ENCODE assay signal across 8 mouse cellular contexts in the genomic region with DNA sequence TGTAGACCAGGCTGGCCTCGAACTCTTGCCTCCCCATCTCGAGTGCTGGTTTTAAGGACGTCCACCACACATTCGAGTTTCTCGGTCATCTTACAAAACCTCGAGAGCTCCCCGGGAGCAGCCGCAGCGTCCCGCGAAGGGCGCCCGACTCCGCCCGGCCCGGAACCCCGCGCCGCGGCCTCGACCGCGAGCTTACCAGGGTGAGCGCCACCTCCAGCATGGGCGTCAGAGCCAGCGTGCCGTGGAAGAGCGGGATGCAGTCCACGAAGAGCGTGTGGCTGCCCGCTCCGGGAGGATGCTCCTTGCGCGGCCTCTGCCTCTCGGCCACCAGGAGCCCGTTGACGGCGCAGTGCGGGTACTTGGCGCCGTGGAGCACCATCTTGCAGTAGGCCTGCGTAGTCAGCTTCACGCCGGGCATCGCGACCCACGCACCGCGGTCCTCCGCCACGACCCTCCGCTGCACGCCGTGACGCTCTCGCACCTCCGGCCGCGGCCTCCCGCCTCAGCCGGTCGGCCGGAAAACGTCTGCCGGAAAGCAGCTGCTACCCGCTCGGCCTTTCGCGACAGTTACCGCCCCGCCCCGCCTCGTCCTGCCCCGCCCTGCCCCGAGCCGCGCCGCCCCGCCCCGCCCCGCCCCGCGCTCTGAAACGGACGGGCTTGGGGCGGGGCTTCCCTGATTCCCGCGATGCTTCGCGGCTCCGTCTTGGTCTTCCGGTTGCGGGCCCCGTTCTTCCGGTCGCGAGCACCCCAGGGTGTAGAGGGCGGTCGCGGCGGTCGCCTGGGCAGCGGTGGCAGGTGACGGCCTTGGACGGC. TPM values are rescaled to one million over a fixed set of nuclear protein-coding genes. Genes with fewer than 3 reads are reported as not detected.
DNase-seq lines count a peak whose midpoint lies in the region; ATAC-seq lines count a peak whose summit lies in the region.

Gene Gm27021, minus strand, starts transcription at position 519 of the 813 bp plus-strand sequence.
Gene Cox4i1, plus strand, starts transcription at position 662 of the 813 bp plus-strand sequence.

- no peaks in the 10 kb centered on the region for H3K9me3 ChIP-seq in hindbrain, embryonic 15.5 days

- peak; percentile 94 for ATAC-seq in hindbrain, embryonic 15.5 days (ENCODE audit: low FRiP score, low read depth)

- under 1% methylated on average over 80 of the region's 105 CpGs for WGBS in hindbrain, embryonic 15.5 days

- DNase-seq in T-cell, adult 2 months (ENCODE audit: low spot score): peak; percentile 90
- DNase-seq in cerebellum, postnatal 25 days: peak; percentile 94 to 98
- peak; percentile 84 to 88 for DNase-seq in frontal cortex, postnatal 36 days (ENCODE audit: low spot score in 2 of 2)
- DNase-seq in layer of hippocampus, postnatal 36 days: peak; percentile 84 to 90
- DNase-seq in lung, postnatal 25 days (ENCODE audit: low spot score): peak; percentile 92
- DNase-seq in retina, adult 2 months (ENCODE audit: low read depth, low spot score): peak; percentile 83
- DNase-seq in thymus, postnatal 25 days: peak; percentile 92

- peaks cover 58% of the 10 kb centered on the region for H3K4me1 ChIP-seq in hindbrain, embryonic 15.5 days (replicated peaks)

- peak within 1 kb of the TSS; percentile 99 for H3K4me3 ChIP-seq in hindbrain, embryonic 15.5 days

- peak within 1 kb of the TSS; percentile 81 for H3K4me2 ChIP-seq in hindbrain, embryonic 15.5 days

- peaks cover 25% of the 10 kb centered on the region for H3K36me3 ChIP-seq in hindbrain, embryonic 15.5 days

- H3K27ac ChIP-seq in hindbrain, embryonic 15.5 days (replicated peaks): peak within 1 kb of the TSS; percentile 90

- H3K27me3 ChIP-seq in hindbrain, embryonic 15.5 days: no peaks in the 10 kb centered on the region

- peak within 1 kb of the TSS; percentile 96 for H3K9ac ChIP-seq in hindbrain, embryonic 15.5 days

RNA-seq across cellular contexts. Expression of gene Gm27021, which starts in this region (rescaled TPM):
- polyA plus RNA-seq in hindbrain, embryonic 15.5 days (2015; fragmentation: Nextera tagmentation; extraction: Ambion mirVana): 3.7 and 5.9 TPM in 2 replicates
- total RNA-seq in layer of hippocampus, postnatal 36 days (2021): not detected

RNA-seq across cellular contexts. Expression of gene Cox4i1, which starts in this region (rescaled TPM):
- 1,171 and 1,185 TPM in 2 replicates for polyA plus RNA-seq in hindbrain, embryonic 15.5 days (2015; fragmentation: Nextera tagmentation; extraction: Ambion mirVana)
- total RNA-seq in layer of hippocampus, postnatal 36 days (2021): 1,000 to 10,000 TPM; 1,023 to 1,088 TPM

Comparison
In these comparisons a context has a peak if more than half of its experiments do, and no peak if none do; other contexts are left out.
1. Peak in every context shown above with its lines: DNase-seq, ATAC-seq, H3K4me3 ChIP-seq and H3K27ac ChIP-seq.